Mouse (Mus musculus) B cell, adult 2 months (primary cell): ENCODE measurements around the gene Dennd2c.

Source experiments
- DNase-seq, 2 experiments: peaks; one replicate each; pipeline ENCODE4 v3.0.0; 2022

The Dennd2c gene

DNA sequence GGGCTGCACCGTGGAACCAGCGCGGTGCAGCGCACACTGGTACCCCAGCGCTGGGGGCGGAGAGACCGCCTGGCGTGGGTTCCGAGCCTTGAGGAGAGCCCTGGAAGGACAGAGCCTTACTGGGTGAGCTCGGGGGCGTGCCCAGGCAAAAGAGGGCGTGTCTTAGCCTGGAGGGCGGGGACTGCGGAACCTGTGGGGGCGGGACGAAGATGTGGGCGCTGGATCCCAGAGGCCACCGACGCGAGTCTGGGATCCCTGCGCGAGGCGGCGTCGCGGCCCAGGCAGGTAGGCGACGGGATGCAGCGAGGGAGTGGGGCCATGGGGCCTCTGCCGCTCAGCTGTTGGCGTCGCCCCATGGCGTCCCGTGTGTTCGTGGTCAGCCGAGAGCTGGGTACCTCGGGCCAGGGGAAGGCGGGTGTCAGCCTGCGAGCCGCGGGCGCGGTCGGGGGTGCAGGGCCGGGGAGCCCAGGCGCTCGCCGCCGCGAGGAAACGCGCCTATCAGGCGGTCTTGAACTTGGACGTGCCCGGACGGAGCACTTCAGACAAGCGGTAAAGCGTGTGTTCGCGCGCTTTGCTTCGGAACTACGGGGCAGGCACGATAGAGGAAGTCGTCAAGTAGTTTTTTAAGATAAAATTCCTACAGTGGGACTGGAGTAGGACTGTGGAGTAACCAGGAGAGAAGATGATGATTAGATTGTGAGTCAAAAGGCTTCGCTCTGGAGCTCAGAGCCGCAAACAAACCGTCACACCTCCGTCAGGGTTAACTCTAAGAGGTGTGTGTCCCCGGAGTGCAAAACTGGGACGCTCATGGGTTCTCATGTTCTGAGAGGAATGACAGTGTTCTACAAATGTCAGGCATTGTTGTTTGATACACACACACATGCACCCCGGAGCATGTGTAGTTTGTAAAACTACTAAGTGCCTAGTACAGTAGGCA lies at the start of gene Dennd2c:
Gene Dennd2c (plus strand): TSS at position 151 of the 937 bp plus-strand sequence.
- DNase-seq: peak; percentile 94

DNA sequence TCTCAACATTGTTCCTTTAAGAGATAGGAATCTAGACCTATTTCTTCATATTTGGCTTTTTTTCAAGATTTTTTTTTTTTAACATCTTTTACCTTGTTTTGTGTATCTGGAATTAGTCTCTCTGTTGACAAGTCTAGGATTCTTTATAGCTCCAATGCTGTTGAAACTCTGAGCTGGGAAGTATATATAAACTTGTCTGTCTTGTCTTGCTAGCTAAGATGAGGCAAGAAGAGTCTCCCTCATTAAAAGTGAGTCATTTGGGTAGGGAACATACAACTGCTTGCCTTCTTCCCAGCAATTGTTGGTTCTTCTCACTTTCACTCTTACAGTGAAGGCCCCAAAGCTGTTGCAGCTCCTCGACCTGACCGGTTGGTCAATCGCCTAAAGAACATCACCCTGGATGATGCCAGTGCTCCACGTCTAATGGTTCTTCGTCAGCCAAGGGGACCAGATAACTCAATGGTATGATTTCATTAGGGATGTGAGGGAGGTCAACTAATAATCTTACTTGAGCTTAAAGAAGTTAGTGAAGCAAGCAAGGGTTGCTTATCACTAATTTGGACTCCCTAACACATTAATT lies 46.3 kb upstream of the Dennd2c start:
- no peak for DNase-seq

GRCm38 (mm10) chr3:103057752-103058151 lies 44.7 kb upstream of the Dennd2c start:
- DNase-seq: no peak

GRCm38 (mm10) chr3:103058207-103059157 lies 43.9 kb upstream of the Dennd2c start, which contains the start of gene Nras:
Nras (plus strand) TSS chr3:103058285.
- DNase-seq: peak; percentile 98

GRCm38 (mm10) chr3:103066927-103067326 lies 35.5 kb upstream of the Dennd2c start:
- no peak for DNase-seq

DNA sequence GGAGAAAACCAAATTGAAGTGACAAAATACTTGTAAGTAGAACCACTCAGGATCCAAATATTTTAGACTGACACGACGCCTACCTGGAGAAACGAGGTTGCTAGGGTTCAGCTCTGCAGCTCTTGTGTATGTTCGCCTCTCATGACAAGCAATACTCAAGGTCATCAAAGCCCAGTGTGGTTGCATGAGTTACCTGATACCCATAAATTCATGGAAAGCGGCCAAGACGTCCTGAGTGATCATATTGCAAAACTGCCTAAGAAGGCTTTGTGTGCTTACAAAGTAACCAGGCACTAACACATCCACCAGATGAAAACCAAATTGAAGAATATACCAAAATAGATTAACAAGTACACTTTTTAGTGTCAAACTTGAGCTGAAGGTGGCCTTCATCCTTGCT lies 33.4 kb upstream of the Dennd2c start:
- DNase-seq: no peak

GRCm38 (mm10) chr3:103073771-103074170 lies 28.6 kb upstream of the Dennd2c start, which contains the start of gene Ampd1:
Ampd1 (plus strand) TSS chr3:103074014.
- DNase-seq: no peak

DNA sequence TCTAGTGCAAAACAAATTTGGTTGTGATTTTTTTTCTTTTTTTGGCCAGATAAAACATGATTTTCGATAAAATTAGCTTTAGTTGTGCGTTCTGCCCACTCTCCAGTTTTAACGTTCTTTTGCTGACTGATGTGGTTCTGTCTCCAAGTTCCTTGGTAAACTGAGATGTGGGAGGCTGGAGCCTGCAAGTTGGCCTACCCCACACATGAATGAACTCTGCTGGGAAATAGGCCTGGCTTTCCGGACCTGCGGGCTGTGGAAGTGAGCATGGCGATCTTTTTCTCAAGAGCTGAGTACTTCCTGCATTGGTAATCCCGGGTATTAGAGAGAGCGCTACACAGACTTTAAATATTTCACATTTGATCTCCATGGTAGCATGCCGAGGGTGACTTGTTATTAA lies 26.5 kb upstream of the Dennd2c start:
- DNase-seq: no peak

- no peak for DNase-seq
Observed at GRCm38 (mm10) chr3:103076476-103076875, 25.9 kb upstream of the Dennd2c start.

- no peak for DNase-seq
Observed at GRCm38 (mm10) chr3:103079301-103079700, 23.1 kb upstream of the Dennd2c start.

- DNase-seq: no peak
Observed at GRCm38 (mm10) chr3:103081051-103081450, 21.4 kb upstream of the Dennd2c start.

- no peak for DNase-seq
Observed at GRCm38 (mm10) chr3:103081861-103082453, 20.4 kb upstream of the Dennd2c start.

DNA sequence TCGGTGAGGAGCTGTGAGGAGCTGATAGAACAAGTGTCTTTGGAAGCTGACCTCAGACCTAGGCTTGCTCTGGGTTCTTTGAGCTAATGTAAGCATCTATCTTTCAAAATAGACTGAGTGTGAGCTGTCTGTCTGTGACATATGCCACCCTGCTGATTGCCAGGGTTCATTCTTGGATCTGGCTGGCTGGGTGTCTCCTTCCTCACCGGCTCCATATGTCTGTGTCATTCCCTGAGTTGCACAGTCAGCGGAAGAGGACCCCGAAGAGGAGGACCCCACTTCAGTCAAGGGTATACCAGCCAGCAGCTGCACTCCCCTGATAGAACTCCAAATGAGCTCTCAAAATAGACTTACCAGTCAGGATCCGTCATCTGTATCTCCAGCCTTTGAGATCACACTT lies 19.6 kb upstream of the Dennd2c start:
- DNase-seq: no peak

DNA sequence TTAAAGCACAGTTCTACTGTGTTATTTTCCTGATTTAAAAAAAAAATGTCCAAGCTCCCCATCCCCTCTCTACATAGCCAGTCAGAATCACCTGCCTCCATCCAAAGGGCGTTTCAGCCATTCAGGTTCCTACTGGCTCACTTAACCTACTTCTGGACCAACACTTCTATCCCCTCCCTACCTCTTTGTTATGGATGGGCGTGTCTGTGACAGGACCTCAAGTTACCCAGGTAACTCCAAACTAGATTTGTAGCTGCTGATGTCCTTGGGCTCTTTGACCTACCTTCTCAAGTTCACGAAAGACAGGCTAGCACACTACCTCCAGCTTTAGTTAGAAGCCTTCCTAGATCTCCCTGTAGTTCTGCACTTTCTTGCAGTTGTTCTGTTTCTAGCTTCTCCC lies 16.4 kb upstream of the Dennd2c start:
- DNase-seq: no peak

- DNase-seq: no peak
Observed at GRCm38 (mm10) chr3:103091753-103092152, 10.7 kb upstream of the Dennd2c start.

- DNase-seq: peak; percentile 11 to 33
Observed at GRCm38 (mm10) chr3:103098662-103099061, 3.7 kb upstream of the Dennd2c start.

DNA sequence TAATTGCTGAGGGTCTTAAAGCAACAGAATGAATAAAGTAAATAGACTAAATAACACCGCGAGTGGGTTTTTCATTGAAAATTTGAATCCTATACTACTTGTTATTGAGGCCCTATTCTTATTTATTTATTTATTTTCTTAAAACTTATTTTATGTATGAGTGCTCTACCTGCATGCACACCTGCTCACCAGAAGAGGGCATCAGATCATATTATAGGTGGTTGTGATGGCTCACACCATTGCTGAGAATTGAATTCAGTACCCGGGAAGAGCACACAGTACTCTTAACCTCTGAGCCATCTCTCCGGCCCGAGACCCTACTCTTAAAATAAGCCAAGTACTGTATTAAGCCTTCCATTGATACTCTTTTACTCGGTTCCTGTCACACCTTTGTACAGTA lies 2.7 kb upstream of the Dennd2c start:
- DNase-seq: peak in 1 of 2 experiments; percentile 24

DNA sequence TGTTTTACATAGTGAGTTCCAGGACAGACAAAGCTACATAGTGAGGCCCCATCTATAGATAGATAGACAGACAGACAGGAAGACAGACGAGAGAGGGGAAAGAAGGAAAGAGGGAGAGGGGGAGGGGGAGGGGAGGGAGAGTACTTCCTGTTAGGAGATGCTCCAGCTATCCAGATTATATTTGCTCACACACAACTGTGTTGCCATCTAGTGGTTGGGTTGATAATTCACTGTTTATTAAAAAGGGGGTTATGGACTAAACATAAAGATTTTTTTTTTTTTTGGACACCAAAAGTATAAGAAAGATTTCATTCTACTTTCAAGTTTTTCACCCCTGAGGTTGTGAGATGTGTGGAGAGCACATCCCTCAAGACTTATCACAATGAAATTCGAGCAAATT lies 1.7 kb upstream of the Dennd2c start:
- no peak for DNase-seq

DNA sequence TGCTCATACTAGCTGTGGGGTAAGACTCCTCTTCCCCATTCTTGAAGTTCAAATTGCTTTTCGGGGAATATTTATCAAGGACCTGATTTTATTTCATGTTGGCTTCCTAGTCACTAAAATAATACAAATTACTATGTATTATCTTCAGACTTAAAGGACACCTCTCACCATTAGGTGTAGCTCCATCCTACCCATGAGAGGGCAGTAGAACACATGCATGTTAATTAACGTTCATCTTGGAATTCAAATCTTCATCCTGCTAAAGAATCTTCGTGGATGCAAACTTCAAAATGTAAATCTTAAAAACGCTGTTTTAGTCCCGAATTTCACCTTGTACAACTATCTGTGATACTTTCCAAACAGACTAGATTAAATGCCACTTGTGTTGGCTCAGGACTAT lies 1.2 kb upstream of the Dennd2c start:
- no peak for DNase-seq

DNA sequence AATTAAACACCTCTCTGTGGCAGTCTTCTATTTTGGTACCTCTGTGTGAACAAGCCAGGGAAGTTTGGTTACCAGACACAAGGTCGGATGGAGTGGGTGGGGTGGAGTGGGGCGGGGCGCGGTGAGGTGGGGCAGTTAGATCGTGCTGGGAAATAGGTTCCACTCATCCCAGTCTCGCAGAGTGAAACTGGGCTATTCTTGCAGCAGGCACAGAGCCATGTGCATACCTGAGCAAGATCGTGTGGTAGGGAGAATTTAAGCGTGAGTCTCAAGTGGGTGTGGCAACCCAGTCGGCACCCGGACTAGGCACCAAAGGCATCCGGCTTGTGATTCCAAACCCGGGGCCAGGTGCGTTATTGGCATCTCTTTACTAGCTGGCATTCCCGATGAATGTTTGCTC lies 495 bp upstream of the Dennd2c start:
- no peak for DNase-seq

GRCm38 (mm10) chr3:103107565-103108240 lies 5.3 kb downstream of the Dennd2c start:
- DNase-seq: no peak

DNA sequence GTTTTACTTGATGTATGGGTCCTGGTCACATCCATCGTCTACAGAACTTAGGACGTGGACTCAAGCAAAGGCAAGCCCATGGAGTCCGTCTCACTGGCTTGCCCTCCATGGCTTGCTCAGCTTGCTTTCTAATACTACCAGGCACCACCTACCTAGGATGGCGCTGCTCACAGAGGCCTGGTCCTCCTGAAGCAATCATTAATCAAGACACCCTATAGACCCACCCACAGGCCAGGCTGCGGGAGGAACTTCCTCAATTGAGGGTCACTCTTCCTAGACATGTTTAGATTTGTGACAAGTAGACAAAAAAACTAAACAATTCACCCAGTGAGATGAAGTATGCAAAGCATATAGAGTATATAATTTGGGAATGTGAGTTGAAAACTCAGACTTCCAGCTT lies 9.8 kb downstream of the Dennd2c start:
- DNase-seq: no peak
